Mouse (Mus musculus) naive thymus-derived CD4-positive, alpha-beta T cell, adult 2 months (primary cell): ENCODE measurements at regions not wholly inside any gene's neighbourhood (a gene's known extent, or its start where the extent isn't known, plus 50 kb on each side); places are given as distances from the start of the nearest gene placed in this dataset.

Source experiments
- DNase-seq: peaks from one replicate; pipeline ENCODE4 v3.0.0-alpha.2; 2011; ENCODE audit warnings: low read depth

GRCm38 (mm10) chr14:79852683-79853082, 81.6 kb upstream of the Pcdh8 start:
- no peak for DNase-seq

- no peak for DNase-seq
These were observed 80.7 kb upstream of the Pcdh8 start for GRCm38 (mm10) chr14:79851795-79852194.

GRCm38 (mm10) chr14:79851231-79851630, 80.1 kb upstream of the Pcdh8 start:
- no peak for DNase-seq

GRCm38 (mm10) chr14:79849617-79850435, 78.7 kb upstream of the Pcdh8 start:
- DNase-seq: no peak

GRCm38 (mm10) chr14:79848116-79848515, 77.0 kb upstream of the Pcdh8 start:
- no peak for DNase-seq

GRCm38 (mm10) chr14:79844306-79844705, 73.2 kb upstream of the Pcdh8 start:
- no peak for DNase-seq

- no peak for DNase-seq
These were observed 72.0 kb upstream of the Pcdh8 start for GRCm38 (mm10) chr14:79843135-79843550.

GRCm38 (mm10) chr14:79842734-79843133, 71.6 kb upstream of the Pcdh8 start:
- DNase-seq: no peak

- DNase-seq: no peak
These were observed 66.0 kb upstream of the Pcdh8 start for GRCm38 (mm10) chr14:79837101-79837500.

- no peak for DNase-seq
These were observed 65.1 kb upstream of the Pcdh8 start for GRCm38 (mm10) chr14:79836186-79836585.

GRCm38 (mm10) chr14:79824670-79825446, 53.7 kb upstream of the Pcdh8 start:
- no peak for DNase-seq

- no peak for DNase-seq
These were observed 51.5 kb upstream of the Pcdh8 start for GRCm38 (mm10) chr14:79822453-79823117.

- no peak for DNase-seq
These were observed 50.9 kb upstream of the Pcdh8 start for GRCm38 (mm10) chr14:79822011-79822435.

GRCm38 (mm10) chr14:79821352-79822010, 50.4 kb upstream of the Pcdh8 start:
- no peak for DNase-seq
